Mouse (Mus musculus) limb, embryonic 14.5 days (tissue): ENCODE measurements around the gene H2-T24. TPM values are rescaled to one million over a fixed set of nuclear protein-coding genes. Genes with fewer than 3 reads are reported as not detected.

Experiments
- ATAC-seq: fragments of 200-750 bp; cut with Nextera tagmentation; 2 replicates; pipeline ENCODE4 v1.8.0; 2017; ENCODE audit warnings: low read depth, moderate number of reproducible peaks, moderate TSS enrichment; ENCODE audit not compliant: low FRiP score
- DNase-seq: peaks from one replicate; pipeline ENCODE4 v3.0.0-alpha.2; 2015; ENCODE audit warnings: low spot score
- H3K27ac ChIP-seq: fragments of 300-500 bp; sonication (generic); replicated peaks from 2 replicates; pipeline ENCODE4 v1.5.1; 2014; ENCODE audit warnings: low read depth, mild to moderate bottlenecking, low read length, moderate library complexity, mixed read lengths
- H3K27me3 ChIP-seq: fragments of 300-500 bp; sonication (generic); 2 replicates; pipeline ENCODE4 v1.6.1; 2014; ENCODE audit warnings: low read length, mixed read lengths; ENCODE audit not compliant: control insufficient read depth, insufficient read depth
- H3K36me3 ChIP-seq: fragments of 300-500 bp; sonication (generic); 2 replicates; pipeline ENCODE4 v1.6.1; 2014; ENCODE audit warnings: mild to moderate bottlenecking, low read length, moderate library complexity, mixed read lengths; ENCODE audit not compliant: control insufficient read depth, insufficient read depth
- H3K4me1 ChIP-seq: fragments of 300-500 bp; sonication (generic); 2 replicates; pipeline ENCODE4 v1.6.1; 2014; ENCODE audit warnings: antibody characterized with exemption, low read length, mixed read lengths; ENCODE audit not compliant: control insufficient read depth, insufficient read depth
- H3K4me2 ChIP-seq: fragments of 300-500 bp; sonication (generic); replicated peaks from 2 replicates; pipeline ENCODE4 v1.6.1; 2014; ENCODE audit warnings: low read depth, mild to moderate bottlenecking, low read length, moderate library complexity; ENCODE audit not compliant: severe bottlenecking
- H3K4me3 ChIP-seq: fragments of 300-500 bp; sonication (generic); replicated peaks from 2 replicates; pipeline ENCODE4 v1.5.1; 2014; ENCODE audit warnings: low read length
- H3K9ac ChIP-seq: fragments of 300-500 bp; sonication (generic); 2 replicates; pipeline ENCODE4 v1.6.1; 2014; ENCODE audit warnings: mild to moderate bottlenecking, low read depth, low read length, moderate library complexity; ENCODE audit not compliant: severe bottlenecking
- H3K9me3 ChIP-seq: fragments of 300-500 bp; sonication (generic); 2 replicates; pipeline ENCODE4 v1.6.1; 2016; ENCODE audit warnings: low read length; ENCODE audit not compliant: control insufficient read depth
- POLR2A ChIP-seq: fragments of 200-500 bp; IDR thresholded peaks from 2 replicates; pipeline ENCODE4 v1.8.0; 2012; ENCODE audit warnings: inconsistent platforms, mild to moderate bottlenecking, moderate library complexity, borderline replicate concordance; ENCODE audit not compliant: insufficient read depth, insufficient read length; ENCODE audit errors: extremely low read depth
- WGBS: fragments of 180-500 bp; shearing (Covaris S2); extraction: QIAGEN DNeasy Blood & Tissue Kit; methylation state at CpG from one replicate; pipeline ENCODE4 v1.1.7; 2014; 5-methylcytosine and 5-hydroxymethylcytosine counted together
- microRNA counts: library from miRNA; unstranded; fragments of <30 nt; microRNA quantifications from one replicate; lab custom pipeline; 2016
- microRNA-seq: library from miRNA; unstranded; fragments of <30 nt; microRNA quantifications from one replicate; pipeline ENCODE4, GENCODE M21; 2016
- polyA plus RNA-seq, 2 experiments: library from polyadenylated mRNA; depleted of rRNA in 1 of 2; stranded (reverse) in 1 of 2; unstranded in 1 of 2; fragments of >200 nt; fragmentation: Nextera tagmentation in 1 of 2; extraction: Ambion mirVana in 1 of 2; gene quantifications; 2 replicates each; pipeline versions ENCODE4 v1.2.1 to v1.2.3; 2012 to 2014

H2-T24 gene
- polyA plus RNA-seq, 2 experiments = 0.14 to 1.5 TPM

DNA sequence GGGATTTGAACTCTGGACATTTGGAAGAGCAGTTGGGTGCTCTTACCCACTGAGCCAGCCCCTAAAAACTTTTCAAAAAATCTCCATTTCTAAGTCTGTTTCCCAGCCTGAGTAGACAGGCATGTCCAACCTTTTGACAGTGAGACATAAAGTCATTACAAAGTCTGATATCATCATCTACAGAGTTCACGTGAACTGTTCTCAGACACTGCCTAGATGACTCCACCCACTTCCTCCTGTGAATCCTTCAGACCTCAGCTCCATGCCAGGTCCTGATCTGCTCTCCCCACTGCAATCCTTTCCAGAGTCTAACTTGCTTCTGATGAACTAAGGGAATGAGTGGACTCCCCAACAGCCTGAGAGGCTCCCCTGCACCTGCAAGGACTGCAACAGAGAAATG, 48.2 kb downstream of the H2-T24 start:
- H3K36me3 ChIP-seq = peaks cover 29% of the 10 kb centered on the region
- WGBS = 70% methylated on average over 1 of the region's 1 CpGs

GRCm38 (mm10) chr17:35969418-35970389, 50.7 kb downstream of the H2-T24 start, which contains the start of gene Abcf1:
Abcf1 (minus strand) TSS chr17:35969761.
- Histone ChIP-seq H3K36me3 (peaks cover 31% of the 10 kb centered on the region), H3K9ac (peak within 1 kb of the TSS; percentile 75), H3K27ac (peak within 1 kb of the TSS; percentile 67), H3K27me3 (no peaks in the 10 kb centered on the region), H3K4me1 (peaks cover 7% of the 10 kb centered on the region), H3K4me2 (peak within 1 kb of the TSS; percentile 85), H3K9me3 (no peaks in the 10 kb centered on the region), H3K4me3 (peak within 1 kb of the TSS; percentile 74)
- DNase-seq (peak; percentile 96), ATAC-seq (peak; percentile 98)
- WGBS = 1% methylated on average over 68 of the region's 68 CpGs
- 0 out of 2 replicates have a peak, but pooled peaks have one; percentile 63 for TF ChIP-seq POLR2A

More for the DNA sequence above, 48.2 kb downstream of the H2-T24 start:
- Histone ChIP-seq H3K9me3 (no peaks in the 10 kb centered on the region), H3K4me2 (no peak overlapping the region), H3K27ac (no peak overlapping the region), H3K4me1 (peaks cover 7% of the 10 kb centered on the region), H3K4me3 (no peak overlapping the region), H3K27me3 (no peaks in the 10 kb centered on the region), H3K9ac (no peak overlapping the region)
- DNase-seq = no peak
- TF ChIP-seq POLR2A = no peak
- ATAC-seq = no peak

DNA sequence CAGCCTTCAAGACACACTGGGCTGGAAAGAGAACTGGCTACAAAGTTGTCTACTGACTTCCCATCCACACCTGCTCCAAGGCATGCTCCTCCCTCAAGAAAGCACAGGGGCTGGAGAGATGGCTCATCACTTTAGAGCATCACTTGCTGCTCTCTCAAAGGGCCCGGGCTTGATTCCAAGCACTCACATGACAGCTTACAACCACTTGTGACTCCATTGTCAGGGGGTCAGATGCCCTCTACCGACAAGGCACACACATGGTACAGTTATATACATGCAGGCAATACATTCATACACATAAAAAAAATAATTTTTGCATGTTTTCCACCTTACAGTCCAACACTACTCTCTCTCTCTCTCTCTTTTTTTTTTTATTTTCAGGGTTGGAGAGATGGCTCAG, 52.7 kb downstream of the H2-T24 start:
- WGBS = 88% methylated on average over 2 of the region's 2 CpGs
- Histone ChIP-seq H3K27me3 (no peaks in the 10 kb centered on the region), H3K9me3 (no peaks in the 10 kb centered on the region), H3K9ac (no peak overlapping the region), H3K4me3 (no peak overlapping the region), H3K4me2 (no peak overlapping the region), H3K4me1 (peaks cover 7% of the 10 kb centered on the region), H3K36me3 (peaks cover 31% of the 10 kb centered on the region), H3K27ac (no peak overlapping the region)
- TF ChIP-seq POLR2A = no peak
- DNase-seq = no peak
- no peak for ATAC-seq

DNA sequence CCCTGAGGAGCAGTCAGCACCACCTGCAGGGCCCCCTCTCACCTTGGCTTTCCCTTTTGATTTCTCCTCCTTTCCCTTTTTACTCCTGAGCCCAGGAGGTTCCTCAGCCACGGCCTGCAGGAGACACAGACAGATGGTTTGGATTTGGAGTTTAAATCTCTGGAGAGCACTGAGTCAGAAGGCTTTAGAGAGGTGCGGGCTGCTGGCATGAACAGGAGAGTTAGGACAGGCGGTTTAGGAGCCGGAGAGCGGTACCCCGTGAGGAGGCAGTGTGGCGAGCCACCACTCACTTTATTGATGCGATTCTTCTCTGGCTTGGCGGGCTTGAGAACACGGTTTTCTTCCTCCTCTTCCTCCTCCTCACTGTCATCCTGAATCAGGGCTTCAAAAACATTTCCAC, 57.1 kb downstream of the H2-T24 start:
- H3K9ac ChIP-seq = no peak overlapping the region
- H3K4me1 ChIP-seq = no peaks in the 10 kb centered on the region
- peaks cover 66% of the 10 kb centered on the region for H3K36me3 ChIP-seq
- DNase-seq (no peak), ATAC-seq (no peak)
- no peak overlapping the region for H3K4me2 ChIP-seq
- H3K27ac ChIP-seq = no peak overlapping the region
- no peak overlapping the region for H3K4me3 ChIP-seq
- no peaks in the 10 kb centered on the region for H3K27me3 ChIP-seq
- WGBS = 86% methylated on average over 10 of the region's 10 CpGs
- no peaks in the 10 kb centered on the region for H3K9me3 ChIP-seq
- TF ChIP-seq POLR2A = no peak

- no peak overlapping the region for H3K9ac ChIP-seq
- H3K4me3 ChIP-seq = no peak overlapping the region
- 96% methylated on average over 15 of the region's 15 CpGs for WGBS
- H3K9me3 ChIP-seq = no peaks in the 10 kb centered on the region
- H3K27ac ChIP-seq = no peak overlapping the region
- ATAC-seq (no peak), DNase-seq (no peak)
- peaks cover 81% of the 10 kb centered on the region for H3K36me3 ChIP-seq
- no peaks in the 10 kb centered on the region for H3K27me3 ChIP-seq
- H3K4me2 ChIP-seq = no peak overlapping the region
- no peaks in the 10 kb centered on the region for H3K4me1 ChIP-seq
- no peak for TF ChIP-seq POLR2A
These were observed 61.7 kb downstream of the H2-T24 start for GRCm38 (mm10) chr17:35958533-35959223.

MicroRNA genes within 50 kb of the gene (microRNA counts, 519-probe panel; counts per million panel counts)
- microRNA mmu-miR-877 (lab: Ali Mortazavi, UCI) = not detected

Small RNA genes lying within 50 kb of the gene (microRNA-seq; reads per million reads assigned to microRNA genes)
- 51.7 reads per million, percentile 37 among the genes with 10 or more reads in this experiment for gene Mir877

Other genes starting within 250 kb of the H2-T24 start
- gene Ier3, start 198.9 kb downstream of the H2-T24 start, polyA plus RNA-seq (2012; rRNA removed) = 10.8 and 12.2 TPM in 2 replicates
- 8.8 and 8.9 TPM in 2 replicates for gene Ier3, start 198.9 kb downstream of the H2-T24 start, polyA plus RNA-seq (2014; fragmentation: Nextera tagmentation; extraction: Ambion mirVana)
- gene Flot1, start 197.3 kb downstream of the H2-T24 start, polyA plus RNA-seq (2012; rRNA removed) = 61.8 and 66.3 TPM in 2 replicates
- 47.2 and 53.7 TPM in 2 replicates for gene Flot1, start 197.3 kb downstream of the H2-T24 start, polyA plus RNA-seq (2014; fragmentation: Nextera tagmentation; extraction: Ambion mirVana)
- gene Tubb5, start 182.3 kb downstream of the H2-T24 start, polyA plus RNA-seq (2012; rRNA removed) = 1,341 and 1,699 TPM in 2 replicates
- gene Tubb5, start 182.3 kb downstream of the H2-T24 start, polyA plus RNA-seq (2014; fragmentation: Nextera tagmentation; extraction: Ambion mirVana) = 808 and 880 TPM in 2 replicates
- 24.9 and 28.8 TPM in 2 replicates for gene Mdc1, start 179.0 kb downstream of the H2-T24 start, polyA plus RNA-seq (2012; rRNA removed)
- 12.2 and 13.9 TPM in 2 replicates for gene Mdc1, start 179.0 kb downstream of the H2-T24 start, polyA plus RNA-seq (2014; fragmentation: Nextera tagmentation; extraction: Ambion mirVana)
- gene Nrm, start 159.2 kb downstream of the H2-T24 start, polyA plus RNA-seq (2012; rRNA removed) = 77.5 and 80.7 TPM in 2 replicates
- gene Nrm, start 159.2 kb downstream of the H2-T24 start, polyA plus RNA-seq (2014; fragmentation: Nextera tagmentation; extraction: Ambion mirVana) = 49.5 and 56.4 TPM in 2 replicates
- 47.2 and 56.2 TPM in 2 replicates for gene Ppp1r18, start 155.0 kb downstream of the H2-T24 start, polyA plus RNA-seq (2012; rRNA removed)
- 26.0 and 26.3 TPM in 2 replicates for gene Ppp1r18, start 155.0 kb downstream of the H2-T24 start, polyA plus RNA-seq (2014; fragmentation: Nextera tagmentation; extraction: Ambion mirVana)
- gene Dhx16, start 140.7 kb downstream of the H2-T24 start, polyA plus RNA-seq (2012; rRNA removed) = 78.6 and 90.5 TPM in 2 replicates
- gene Dhx16, start 140.7 kb downstream of the H2-T24 start, polyA plus RNA-seq (2014; fragmentation: Nextera tagmentation; extraction: Ambion mirVana) = 40.0 and 43.4 TPM in 2 replicates
- 53.9 and 68.4 TPM in 2 replicates for gene 2310061I04Rik, start 123.1 kb downstream of the H2-T24 start, polyA plus RNA-seq (2012; rRNA removed)
- 20.6 and 20.7 TPM in 2 replicates for gene 2310061I04Rik, start 123.1 kb downstream of the H2-T24 start, polyA plus RNA-seq (2014; fragmentation: Nextera tagmentation; extraction: Ambion mirVana)
- gene Atat1, start 110.5 kb downstream of the H2-T24 start, polyA plus RNA-seq (2012; rRNA removed) = 157 and 189 TPM in 2 replicates
- 68.7 and 88.1 TPM in 2 replicates for gene Atat1, start 110.5 kb downstream of the H2-T24 start, polyA plus RNA-seq (2014; fragmentation: Nextera tagmentation; extraction: Ambion mirVana)
- 62.7 and 62.9 TPM in 2 replicates for gene Mrps18b, start 104.2 kb downstream of the H2-T24 start, polyA plus RNA-seq (2012; rRNA removed)
- gene Mrps18b, start 104.2 kb downstream of the H2-T24 start, polyA plus RNA-seq (2014; fragmentation: Nextera tagmentation; extraction: Ambion mirVana) = 68.0 and 70.3 TPM in 2 replicates
- 39.9 and 41.6 TPM in 2 replicates for gene Ppp1r10, start 104.1 kb downstream of the H2-T24 start, polyA plus RNA-seq (2012; rRNA removed)
- 30.8 and 34.2 TPM in 2 replicates for gene Ppp1r10, start 104.1 kb downstream of the H2-T24 start, polyA plus RNA-seq (2014; fragmentation: Nextera tagmentation; extraction: Ambion mirVana)
- gene Abcf1, start 50.8 kb downstream of the H2-T24 start, polyA plus RNA-seq (2012; rRNA removed) = 73.4 and 83.1 TPM in 2 replicates
- gene Abcf1, start 50.8 kb downstream of the H2-T24 start, polyA plus RNA-seq (2014; fragmentation: Nextera tagmentation; extraction: Ambion mirVana) = 77.2 and 84.6 TPM in 2 replicates
- 37.7 and 41.8 TPM in 2 replicates for gene Gnl1, start 40.7 kb downstream of the H2-T24 start, polyA plus RNA-seq (2012; rRNA removed)
- gene Gnl1, start 40.7 kb downstream of the H2-T24 start, polyA plus RNA-seq (2014; fragmentation: Nextera tagmentation; extraction: Ambion mirVana) = 43.4 and 49.5 TPM in 2 replicates
- gene Prr3, start 40.3 kb downstream of the H2-T24 start, polyA plus RNA-seq (2012; rRNA removed) = 57.8 and 62.8 TPM in 2 replicates
- 33.3 and 34.7 TPM in 2 replicates for gene Prr3, start 40.3 kb downstream of the H2-T24 start, polyA plus RNA-seq (2014; fragmentation: Nextera tagmentation; extraction: Ambion mirVana)
- gene H2-T23, start 12.3 kb upstream of the H2-T24 start, polyA plus RNA-seq (2012; rRNA removed) = 13.5 and 15.0 TPM in 2 replicates
- 10.0 and 10.8 TPM in 2 replicates for gene H2-T23, start 12.3 kb upstream of the H2-T24 start, polyA plus RNA-seq (2014; fragmentation: Nextera tagmentation; extraction: Ambion mirVana)
- 27.4 and 29.0 TPM in 2 replicates for gene H2-T22, start 22.2 kb upstream of the H2-T24 start, polyA plus RNA-seq (2012; rRNA removed)
- 23.4 and 26.6 TPM in 2 replicates for gene H2-T22, start 22.2 kb upstream of the H2-T24 start, polyA plus RNA-seq (2014; fragmentation: Nextera tagmentation; extraction: Ambion mirVana)
- gene Gm6034, start 22.4 kb upstream of the H2-T24 start, polyA plus RNA-seq (2012; rRNA removed) = not detected in 2 replicates
- not detected in 2 replicates for gene Gm6034, start 22.4 kb upstream of the H2-T24 start, polyA plus RNA-seq (2014; fragmentation: Nextera tagmentation; extraction: Ambion mirVana)
- gene Gm11127, start 37.8 kb upstream of the H2-T24 start, polyA plus RNA-seq (2012; rRNA removed) = 0.12 and 0.21 TPM in 2 replicates
- gene Gm11127, start 37.8 kb upstream of the H2-T24 start, polyA plus RNA-seq (2014; fragmentation: Nextera tagmentation; extraction: Ambion mirVana) = not detected in 2 replicates
- not detected in 2 replicates for gene Gm19684, start 101.1 kb upstream of the H2-T24 start, polyA plus RNA-seq (2012; rRNA removed)
- not detected in 2 replicates for gene Gm19684, start 101.1 kb upstream of the H2-T24 start, polyA plus RNA-seq (2014; fragmentation: Nextera tagmentation; extraction: Ambion mirVana)
- gene Gm7030, start 108.9 kb upstream of the H2-T24 start, polyA plus RNA-seq (2012; rRNA removed) = not detected in 2 replicates
- not detected in 2 replicates for gene Gm7030, start 108.9 kb upstream of the H2-T24 start, polyA plus RNA-seq (2014; fragmentation: Nextera tagmentation; extraction: Ambion mirVana)
- gene Gm8909, start 148.0 kb upstream of the H2-T24 start, polyA plus RNA-seq (2012; rRNA removed) = 0.05 TPM in 1 of 2 replicates, not detected in the other
- not detected in 2 replicates for gene Gm8909, start 148.0 kb upstream of the H2-T24 start, polyA plus RNA-seq (2014; fragmentation: Nextera tagmentation; extraction: Ambion mirVana)
- gene H2-T3, start 169.7 kb upstream of the H2-T24 start, polyA plus RNA-seq (2012; rRNA removed) = 0.09 TPM in 1 of 2 replicates, not detected in the other
- not detected in 2 replicates for gene H2-T3, start 169.7 kb upstream of the H2-T24 start, polyA plus RNA-seq (2014; fragmentation: Nextera tagmentation; extraction: Ambion mirVana)
- 73.2 and 87.5 TPM in 2 replicates for gene Rpp21, start 237.5 kb upstream of the H2-T24 start, polyA plus RNA-seq (2012; rRNA removed)
- 113 and 123 TPM in 2 replicates for gene Rpp21, start 237.5 kb upstream of the H2-T24 start, polyA plus RNA-seq (2014; fragmentation: Nextera tagmentation; extraction: Ambion mirVana)